Comparison of ENCODE assay signal across 9 mouse cellular contexts in the genomic region with DNA sequence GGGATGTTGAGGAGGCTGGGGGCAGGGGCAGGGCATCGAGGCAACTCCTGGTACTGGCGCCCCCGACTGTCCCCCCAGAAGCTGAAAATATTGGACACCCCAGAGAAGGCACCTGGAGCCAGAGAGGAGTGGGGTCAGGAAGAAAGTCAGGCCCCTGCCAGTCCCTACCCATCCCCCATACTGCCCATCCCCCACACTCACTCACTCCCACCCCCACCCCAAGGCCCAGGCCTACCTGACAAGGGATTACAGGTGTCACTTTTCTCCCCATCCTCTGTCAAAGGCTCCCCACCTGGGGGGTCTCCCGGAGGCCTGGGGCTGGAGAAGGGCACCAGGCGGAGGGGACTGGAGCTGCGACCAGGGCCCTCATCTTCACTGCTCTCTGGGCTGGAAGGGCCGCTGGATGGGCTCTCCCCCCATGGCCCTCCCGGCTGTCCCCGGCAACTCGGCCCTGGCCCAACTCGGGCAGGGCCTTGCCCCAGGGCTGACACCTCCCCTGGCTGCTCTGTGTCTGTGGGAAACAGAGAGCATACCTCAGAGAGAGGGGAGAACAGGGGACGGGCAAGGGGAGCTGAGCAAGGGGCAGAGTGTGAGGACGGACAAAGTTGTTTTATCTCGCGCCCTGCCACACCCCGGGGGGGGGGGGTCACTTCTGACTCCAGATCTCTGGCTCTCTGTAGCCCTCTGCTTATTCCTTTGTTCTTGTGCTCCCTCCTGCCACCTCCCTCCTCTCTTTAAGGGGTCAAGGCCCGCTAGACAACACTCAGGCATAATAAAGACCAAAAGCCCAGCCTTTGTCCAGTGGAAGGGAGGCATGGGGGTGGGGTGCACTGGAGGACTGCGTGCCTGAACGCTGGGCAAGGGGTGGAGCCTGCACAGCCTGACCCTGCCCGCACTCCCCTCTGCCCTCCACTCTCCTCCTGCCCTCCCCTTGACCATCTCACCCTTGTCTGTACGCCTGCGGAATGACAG. TPM values are rescaled to one million over a fixed set of nuclear protein-coding genes. Genes with fewer than 3 reads are reported as not detected.
DNase-seq lines count a peak whose midpoint lies in the region; ATAC-seq and TF ChIP-seq lines count a peak whose summit lies in the region.
"Had no signal": no experiment of that assay in that cellular context is flagged by ENCODE, and none has a peak within 500 bp of the region (broad histone marks: within the 10 kb centered on the region; RNA-seq: fewer than 3 reads in every experiment).

No protein-coding gene starts in this region.

- H3K4me2 ChIP-seq in CH12.LX (ENCODE audit: insufficient read depth, low read depth, poor library complexity, severe bottlenecking) = no peak overlapping the region
- H3K4me2 ChIP-seq in forebrain, embryonic 12.5 days = peak overlapping the region; percentile 36
- peak overlapping the region; percentile 5 for H3K4me2 ChIP-seq in limb, embryonic 12.5 days

- 4% methylated on average over 22 of the region's 22 CpGs for WGBS in forebrain, embryonic 12.5 days
- WGBS in limb, embryonic 12.5 days = 9% methylated on average over 22 of the region's 22 CpGs

- no peak for TF ChIP-seq POLR2A in CH12.LX (IDR thresholded peaks at IDR 0.05; ENCODE audit: low read depth, low read length)

- H3K9ac ChIP-seq in CH12.LX (ENCODE audit: insufficient read depth, low read depth) = no peak overlapping the region
- H3K9ac ChIP-seq in forebrain, embryonic 12.5 days = peak overlapping the region; percentile 44; the same call in 1 of the 2 replicates
- H3K9ac ChIP-seq in limb, embryonic 12.5 days (replicated peaks) = peak overlapping the region; percentile 12; the same call in 1 of the 2 replicates

- peak; percentile 66 for ATAC-seq in forebrain, embryonic 12.5 days (ENCODE audit: low FRiP score)
- ATAC-seq in limb, embryonic 12.5 days (ENCODE audit: insufficient number of reproducible peaks, insufficient read depth, low FRiP score, low TSS enrichment, low read depth) = no peak
- ATAC-seq in megakaryocyte progenitor cell, adult 5-6 weeks (replicated peaks; ENCODE audit: poor library complexity) = no peak

- intact Hi-C loops in heart, postnatal 10 days (cut with DNase I) = loop anchor here (5.0 kb wide), 1 partner anchor 55 kb away; no protein-coding TSS in a partner anchor

- no peaks in the 10 kb centered on the region for H3K79me2 ChIP-seq in CH12.LX (replicated peaks; ENCODE audit: control insufficient read depth, extremely low read depth, insufficient read depth, poor library complexity, severe bottlenecking)

- TF ChIP-seq EP300 in CH12.LX (IDR thresholded peaks at IDR 0.05; ENCODE audit: low read length) = no peak

- dilution Hi-C loops in CH12.LX (cut with MboI; ENCODE audit: extremely low pct_ligation_motif_present, extremely low pct_unique_long_range_greater_than_20kb, low sequenced_read_pairs) = no loop called here

- peaks cover 0 to 8% of the 10 kb centered on the region in 2 experiments; a peak in 1 of 4 replicates for H3K4me1 ChIP-seq in CH12.LX (ENCODE audit: control insufficient read depth in 1 of 2, insufficient read depth in 2 of 2)
- H3K4me1 ChIP-seq in forebrain, embryonic 12.5 days = peaks cover 36% of the 10 kb centered on the region
- H3K4me1 ChIP-seq in limb, embryonic 12.5 days (replicated peaks) = peaks cover 37% of the 10 kb centered on the region

- DNase-seq in heart, adult 11 months = peak; percentile 90
- no peak for DNase-seq in heart, postnatal 10 days
- no peak for DNase-seq in CH12.LX (ENCODE audit: extremely low read depth)
- no peak for DNase-seq in right cerebral cortex, adult 18-20 months
- no peak for DNase-seq in layer of hippocampus, postnatal 14 days (ENCODE audit: low spot score in 2 of 2)
- DNase-seq: thymus, postnatal 14 days had no signal

- no peak for TF ChIP-seq CTCF in CH12.LX (conservative IDR thresholded peaks at IDR 0.05 in 1 of 2, IDR thresholded peaks at IDR 0.05 in 1 of 2; ENCODE audit: low read depth in 2 of 2, low read length in 2 of 2)

- H3K36me3 ChIP-seq in CH12.LX (replicated peaks in 1 of 2; ENCODE audit: control insufficient read depth in 1 of 2, insufficient read depth in 1 of 2, low read length in 1 of 2) = no peaks in the 10 kb centered on the region
- H3K36me3 ChIP-seq in forebrain, embryonic 12.5 days (replicated peaks) = peaks cover 25% of the 10 kb centered on the region
- no peaks in the 10 kb centered on the region for H3K36me3 ChIP-seq in limb, embryonic 12.5 days

- H3K27ac ChIP-seq in CH12.LX (ENCODE audit: insufficient read depth, low read depth) = no peak overlapping the region
- peak overlapping the region; percentile 37; the same call in 1 of the 2 replicates for H3K27ac ChIP-seq in forebrain, embryonic 12.5 days
- H3K27ac ChIP-seq in limb, embryonic 12.5 days = no peak overlapping the region

- in situ Hi-C loops in CH12.LX (cut with MboI; ENCODE audit: low pct_ligation_motif_present, low pct_unique_long_range_greater_than_20kb, low sequenced_read_pairs) = loop anchor here (5.0 kb wide), 1 partner anchor 35 kb away; no protein-coding TSS in a partner anchor

- no peak for TF ChIP-seq RAD21 in CH12.LX (IDR thresholded peaks at IDR 0.05; ENCODE audit: low read depth, low read length)

- H3K27me3 ChIP-seq in CH12.LX (replicated peaks) = peaks cover 55% of the 10 kb centered on the region
- peaks cover 35% of the 10 kb centered on the region; the same call in 1 of the 2 replicates for H3K27me3 ChIP-seq in forebrain, embryonic 12.5 days
- peaks cover 41% of the 10 kb centered on the region for H3K27me3 ChIP-seq in limb, embryonic 12.5 days

- no peak overlapping the region for H3K4me3 ChIP-seq in CH12.LX (replicated peaks in 1 of 3; ENCODE audit: low read depth in 2 of 3, low read length in 2 of 3, poor library complexity in 1 of 3)
- no peak overlapping the region for H3K4me3 ChIP-seq in forebrain, embryonic 12.5 days (replicated peaks)
- H3K4me3 ChIP-seq in limb, embryonic 12.5 days (replicated peaks) = no peak overlapping the region

- no peaks in the 10 kb centered on the region for H3K9me3 ChIP-seq in CH12.LX (replicated peaks; ENCODE audit: low read length)
- H3K9me3 ChIP-seq in forebrain, embryonic 12.5 days = no peaks in the 10 kb centered on the region
- no peaks in the 10 kb centered on the region for H3K9me3 ChIP-seq in limb, embryonic 12.5 days

TF ChIP-seq in CH12.LX, 34 proteins besides CTCF, POLR2A, EP300 and RAD21:
- TF ChIP-seq NRF1 (IDR thresholded peaks at IDR 0.05; ENCODE audit: low read depth, low read length) = no peak
- TF ChIP-seq ZKSCAN1 (IDR thresholded peaks at IDR 0.05; ENCODE audit: borderline replicate concordance, low read depth, low read length) = no peak
- peak; percentile 49; the same call in 1 of the 2 replicates for TF ChIP-seq CHD2 (IDR thresholded peaks at IDR 0.05; ENCODE audit: low read length)
- TF ChIP-seq MAFK (IDR thresholded peaks at IDR 0.05; ENCODE audit: insufficient replicate concordance, low read length) = no peak

RNA-seq across cellular contexts. Expression of gene Kcnh2, which starts 29.4 kb away (rescaled TPM):
- total RNA-seq in heart, postnatal 10 days (2021) = 10 to 100 TPM; 90.5 to 93.9 TPM
- 1.7 and 2.8 TPM in 2 replicates for total RNA-seq in CH12.LX (2012; rRNA removed)
- total RNA-seq in CH12.LX (2014; rRNA removed) = 0.20 and 0.30 TPM in 2 replicates
- 0.59 and 0.95 TPM in 2 replicates for polyA plus RNA-seq in CH12.LX (2012; ENCODE audit: insufficient read length, low read depth)
- 9.8 and 10.1 TPM in 2 replicates for polyA plus RNA-seq in forebrain, embryonic 12.5 days (2016; fragmentation: Nextera tagmentation; extraction: Ambion mirVana)
- polyA plus RNA-seq in limb, embryonic 12.5 days (2016; fragmentation: Nextera tagmentation; extraction: Ambion mirVana) = 4.9 and 5.4 TPM in 2 replicates
- total RNA-seq in megakaryocyte progenitor cell, adult 5-6 weeks (2015) = not detected in 2 replicates
- total RNA-seq in megakaryocyte progenitor cell, adult 5-6 weeks (2017) = 0.12 TPM in 1 of 2 replicates, not detected in the other
- total RNA-seq in layer of hippocampus, postnatal 14 days (2021) = 10 to 100 TPM; 17.9 to 19.2 TPM

RNA-seq across cellular contexts. Expression of gene Nos3, which starts 42.6 kb away (rescaled TPM):
- 10 to 100 TPM; 44.0 to 44.4 TPM for total RNA-seq in heart, postnatal 10 days (2021)
- total RNA-seq in CH12.LX (2012; rRNA removed) (0.30 and 0.34 TPM in 2 replicates), CH12.LX (2014; rRNA removed) (0.22 and 0.36 TPM in 2 replicates)
- 0.31 and 0.37 TPM in 2 replicates for polyA plus RNA-seq in CH12.LX (2012; ENCODE audit: insufficient read length, low read depth)
- 7.1 and 7.2 TPM in 2 replicates for polyA plus RNA-seq in forebrain, embryonic 12.5 days (2016; fragmentation: Nextera tagmentation; extraction: Ambion mirVana)
- 5.2 and 6.1 TPM in 2 replicates for polyA plus RNA-seq in limb, embryonic 12.5 days (2016; fragmentation: Nextera tagmentation; extraction: Ambion mirVana)
- total RNA-seq in megakaryocyte progenitor cell, adult 5-6 weeks (2015) = 0.12 TPM in 1 of 2 replicates, not detected in the other
- not detected in 2 replicates for total RNA-seq in megakaryocyte progenitor cell, adult 5-6 weeks (2017)
- total RNA-seq in layer of hippocampus, postnatal 14 days (2021) = 1 to 10 TPM; 9.4 to 10.0 TPM

Comparison
In these comparisons a context has a peak if more than half of its experiments do, and no peak if none do; other contexts are left out.
1. RNA of gene Kcnh2, which starts 29.4 kb away (total RNA-seq): 90.5 to 93.9 TPM in heart, postnatal 10 days and 17.9 to 19.2 TPM in layer of hippocampus, postnatal 14 days; 0.20 to 2.8 TPM in CH12.LX and 0.12 TPM in megakaryocyte progenitor cell, adult 5-6 weeks; every median in the first group is over 4 times any median in the second.
2. RNA of gene Nos3, which starts 42.6 kb away (total RNA-seq): 44.0 to 44.4 TPM in heart, postnatal 10 days and 9.4 to 10.0 TPM in layer of hippocampus, postnatal 14 days; 0.22 to 0.36 TPM in CH12.LX and 0.12 TPM in megakaryocyte progenitor cell, adult 5-6 weeks; every median in the first group is over 4 times any median in the second.